Mouse (Mus musculus): ENCODE results near the gene Atp23. TPM values are rescaled to one million over a fixed set of nuclear protein-coding genes. Genes with fewer than 3 reads are reported as not detected.
A peak's percentile ranks its signal among the peaks of the same experiment; 100 is the strongest.

Atp23 gene
- total and polyA plus RNA-seq, 2 experiments: 5.9 to 6.4 TPM

DNA sequence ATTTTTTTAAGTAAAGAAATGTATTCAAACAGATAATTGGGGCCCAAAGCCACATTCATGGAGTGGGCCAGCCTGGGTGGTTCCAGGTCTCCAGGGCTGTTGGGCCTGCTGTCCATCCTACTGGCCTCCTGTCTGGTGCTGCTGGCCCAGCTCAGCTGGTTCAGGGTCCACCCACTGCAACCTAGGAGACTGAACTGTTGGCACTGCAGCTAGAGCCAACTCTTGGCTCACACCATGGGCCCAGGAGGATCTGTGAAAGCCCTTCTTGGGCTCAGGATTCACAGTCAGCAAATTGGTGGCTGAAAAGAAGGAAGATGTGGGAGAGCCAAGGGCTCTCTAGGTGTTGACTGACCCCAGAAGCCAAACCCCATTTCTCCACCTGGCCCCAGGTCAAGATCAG, 24.2 kb upstream of the Atp23 start:
- Histone ChIP-seq H3K27me3 (ENCODE audit: control insufficient read depth, insufficient read depth, low read length) (no peaks in the 10 kb centered on the region), H3K79me2 (ENCODE audit: control insufficient read depth, insufficient read depth, low read length) (no peaks in the 10 kb centered on the region)
- TF ChIP-seq CTCF (IDR thresholded peaks at IDR 0.05; ENCODE audit: low read depth, low read length) (no peak), POLR2A (IDR thresholded peaks at IDR 0.05; ENCODE audit: extremely low read depth, insufficient read depth, low read length) (no peak)

DNA sequence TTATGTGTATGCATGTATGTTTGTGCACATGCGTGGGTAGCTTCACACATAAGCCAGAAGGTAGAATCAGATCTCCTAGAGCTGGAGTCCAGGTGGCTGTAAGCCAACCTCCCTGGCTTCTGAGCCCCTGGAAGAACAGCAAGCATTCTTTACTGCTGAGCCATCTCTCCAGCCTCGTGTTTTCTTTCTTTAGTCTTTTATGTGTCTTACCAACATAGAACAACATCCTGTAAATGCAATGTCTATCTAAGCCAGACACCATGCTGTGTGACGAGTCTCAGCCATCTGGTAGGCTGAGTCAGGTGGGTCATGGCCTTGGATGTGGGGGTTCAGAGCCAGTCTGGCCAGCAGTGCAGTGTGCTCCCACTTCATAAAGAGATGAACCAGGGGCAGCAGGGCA, 22.9 kb upstream of the Atp23 start:
- WGBS: 70% methylated on average over 3 of the region's 3 CpGs

More for the DNA sequence above, 24.2 kb upstream of the Atp23 start:
- H3K36me3 ChIP-seq (ENCODE audit: control insufficient read depth, insufficient read depth, low read length): no peaks in the 10 kb centered on the region
- no peak for DNase-seq (ENCODE audit: extremely low read depth, low read depth, low spot score)
- no peak overlapping the region for H3K9ac ChIP-seq (ENCODE audit: low read depth, low read length)
- H3K27ac ChIP-seq (replicated peaks; ENCODE audit: insufficient read depth, low read depth, low read length): no peak overlapping the region
- H3K4me3 ChIP-seq (ENCODE audit: insufficient read depth, low read depth, low read length): no peak overlapping the region
- H3K4me1 ChIP-seq (ENCODE audit: control insufficient read depth, insufficient read depth, low read length): peaks cover 8% of the 10 kb centered on the region; the same call in 1 of the 2 replicates

DNA sequence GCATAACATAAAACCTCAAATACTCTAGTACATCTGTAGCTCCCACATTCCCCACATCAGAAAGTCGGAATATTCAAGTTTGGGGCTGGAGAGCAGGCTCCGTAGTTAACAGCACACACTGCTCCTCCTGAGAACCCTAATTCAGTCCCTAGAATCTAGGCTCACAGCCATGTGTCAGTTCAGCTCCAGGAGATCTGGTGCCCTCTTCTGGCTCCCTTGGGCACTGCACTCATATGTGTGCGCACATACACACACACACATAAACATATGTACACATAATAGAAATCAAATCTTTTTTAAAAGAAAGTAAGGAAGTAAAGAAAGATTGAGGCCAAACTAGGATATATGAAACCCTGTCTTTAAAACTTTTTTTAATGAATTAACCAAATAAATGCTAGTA, 19.1 kb upstream of the Atp23 start:
- H3K79me2 ChIP-seq (ENCODE audit: control insufficient read depth, insufficient read depth, low read length): no peaks in the 10 kb centered on the region
- TF ChIP-seq CTCF (IDR thresholded peaks at IDR 0.05; ENCODE audit: low read depth, low read length) (peak; percentile 23; the same call in 1 of the 2 replicates), POLR2A (IDR thresholded peaks at IDR 0.05; ENCODE audit: extremely low read depth, insufficient read depth, low read length) (no peak)
- H3K27me3 ChIP-seq (ENCODE audit: control insufficient read depth, insufficient read depth, low read length): no peaks in the 10 kb centered on the region
- no peak overlapping the region for H3K9ac ChIP-seq (ENCODE audit: low read depth, low read length)
- 99% methylated on average over 3 of the region's 3 CpGs for WGBS
- no peaks in the 10 kb centered on the region for H3K4me1 ChIP-seq (ENCODE audit: control insufficient read depth, insufficient read depth, low read length)
- no peak for DNase-seq (ENCODE audit: extremely low read depth, low read depth, low spot score)
- no peak overlapping the region for H3K27ac ChIP-seq (replicated peaks; ENCODE audit: insufficient read depth, low read depth, low read length)
- H3K4me3 ChIP-seq (ENCODE audit: insufficient read depth, low read depth, low read length): no peak overlapping the region
- H3K36me3 ChIP-seq (ENCODE audit: control insufficient read depth, insufficient read depth, low read length): no peaks in the 10 kb centered on the region

More for the DNA sequence above, 22.9 kb upstream of the Atp23 start:
- TF ChIP-seq CTCF (IDR thresholded peaks at IDR 0.05; ENCODE audit: low read depth, low read length) (no peak), POLR2A (IDR thresholded peaks at IDR 0.05; ENCODE audit: extremely low read depth, insufficient read depth, low read length) (no peak)
- no peak overlapping the region for H3K4me3 ChIP-seq (ENCODE audit: insufficient read depth, low read depth, low read length)
- no peaks in the 10 kb centered on the region for H3K79me2 ChIP-seq (ENCODE audit: control insufficient read depth, insufficient read depth, low read length)
- peaks cover 8% of the 10 kb centered on the region; the same call in 1 of the 2 replicates for H3K4me1 ChIP-seq (ENCODE audit: control insufficient read depth, insufficient read depth, low read length)
- DNase-seq (ENCODE audit: extremely low read depth, low read depth, low spot score): no peak
- no peak overlapping the region for H3K27ac ChIP-seq (replicated peaks; ENCODE audit: insufficient read depth, low read depth, low read length)
- H3K36me3 ChIP-seq (ENCODE audit: control insufficient read depth, insufficient read depth, low read length): no peaks in the 10 kb centered on the region
- H3K27me3 ChIP-seq (ENCODE audit: control insufficient read depth, insufficient read depth, low read length): no peaks in the 10 kb centered on the region
- H3K9ac ChIP-seq (ENCODE audit: low read depth, low read length): no peak overlapping the region

DNA sequence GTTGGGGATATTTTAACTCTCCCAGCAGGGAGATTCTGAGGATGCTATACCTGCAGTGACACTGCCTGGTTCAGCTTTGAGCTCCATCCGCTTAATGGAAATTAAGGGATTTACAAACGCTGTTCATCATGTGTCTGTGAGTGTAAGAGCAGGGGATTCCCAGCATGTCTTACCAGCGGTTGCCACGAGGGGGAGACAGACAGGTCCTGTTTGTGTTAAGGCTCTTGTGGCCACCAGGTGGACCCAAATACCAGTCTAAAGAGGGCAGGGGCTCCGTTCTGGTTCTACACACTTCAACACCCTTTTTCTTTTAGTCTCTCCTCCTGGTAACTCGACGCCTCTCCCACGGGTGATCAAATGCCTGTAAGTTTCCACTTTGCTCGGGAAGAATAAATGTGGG, 17.9 kb upstream of the Atp23 start:
- TF ChIP-seq POLR2A (IDR thresholded peaks at IDR 0.05; ENCODE audit: extremely low read depth, insufficient read depth, low read length): no peak
- peak; percentile 100 for TF ChIP-seq CTCF (IDR thresholded peaks at IDR 0.05; ENCODE audit: low read depth, low read length)
- DNase-seq (ENCODE audit: extremely low read depth, low read depth, low spot score): peak; percentile 76
- Histone ChIP-seq H3K36me3 (ENCODE audit: control insufficient read depth, insufficient read depth, low read length) (no peaks in the 10 kb centered on the region), H3K79me2 (ENCODE audit: control insufficient read depth, insufficient read depth, low read length) (no peaks in the 10 kb centered on the region), H3K4me1 (ENCODE audit: control insufficient read depth, insufficient read depth, low read length) (no peaks in the 10 kb centered on the region), H3K9ac (ENCODE audit: low read depth, low read length) (no peak overlapping the region), H3K4me3 (ENCODE audit: insufficient read depth, low read depth, low read length) (no peak overlapping the region), H3K27me3 (ENCODE audit: control insufficient read depth, insufficient read depth, low read length) (no peaks in the 10 kb centered on the region), H3K27ac (replicated peaks; ENCODE audit: insufficient read depth, low read depth, low read length) (no peak overlapping the region)
- under 1% methylated on average over 9 of the region's 9 CpGs for WGBS

- Histone ChIP-seq H3K27ac (replicated peaks; ENCODE audit: insufficient read depth, low read depth, low read length) (no peak overlapping the region), H3K4me1 (ENCODE audit: control insufficient read depth, insufficient read depth, low read length) (no peaks in the 10 kb centered on the region), H3K9ac (ENCODE audit: low read depth, low read length) (no peak overlapping the region), H3K27me3 (ENCODE audit: control insufficient read depth, insufficient read depth, low read length) (no peaks in the 10 kb centered on the region), H3K4me3 (ENCODE audit: insufficient read depth, low read depth, low read length) (no peak overlapping the region), H3K79me2 (ENCODE audit: control insufficient read depth, insufficient read depth, low read length) (no peaks in the 10 kb centered on the region), H3K36me3 (ENCODE audit: control insufficient read depth, insufficient read depth, low read length) (no peaks in the 10 kb centered on the region)
- TF ChIP-seq POLR2A (IDR thresholded peaks at IDR 0.05; ENCODE audit: extremely low read depth, insufficient read depth, low read length): no peak
- no peak for TF ChIP-seq CTCF (IDR thresholded peaks at IDR 0.05; ENCODE audit: low read depth, low read length)
- 97% methylated on average over 5 of the region's 5 CpGs for WGBS
- no peak for DNase-seq (ENCODE audit: extremely low read depth, low read depth, low spot score)
These were observed 13.1 kb upstream of the Atp23 start for GRCm38 (mm10) chr10:126914288-126914687.

DNA sequence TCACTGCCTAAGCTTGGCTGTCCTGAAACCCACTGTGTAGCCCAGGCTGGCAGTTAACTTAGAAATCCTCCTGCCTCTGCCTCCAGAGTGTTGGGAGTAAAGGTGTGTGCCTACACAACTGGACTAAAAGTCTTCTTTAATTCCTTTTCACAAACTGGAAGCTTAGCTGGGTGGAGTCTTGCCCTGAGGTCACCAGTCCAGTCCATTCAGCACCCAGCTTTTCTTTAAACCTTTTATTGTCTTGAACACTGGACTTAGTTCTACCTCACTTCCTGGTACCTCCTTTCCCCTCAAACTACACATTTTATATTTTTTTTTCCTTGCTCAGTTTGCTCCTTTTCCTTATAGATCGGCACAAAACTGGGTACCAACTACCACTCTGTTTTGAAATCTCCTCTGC, 10.3 kb upstream of the Atp23 start:
- no peaks in the 10 kb centered on the region for H3K27me3 ChIP-seq (ENCODE audit: control insufficient read depth, insufficient read depth, low read length)
- 91% methylated on average over 1 of the region's 1 CpGs for WGBS
- TF ChIP-seq CTCF (IDR thresholded peaks at IDR 0.05; ENCODE audit: low read depth, low read length) (no peak), POLR2A (IDR thresholded peaks at IDR 0.05; ENCODE audit: extremely low read depth, insufficient read depth, low read length) (no peak)
- H3K27ac ChIP-seq (replicated peaks; ENCODE audit: insufficient read depth, low read depth, low read length): no peak overlapping the region
- no peak overlapping the region for H3K9ac ChIP-seq (ENCODE audit: low read depth, low read length)
- no peaks in the 10 kb centered on the region for H3K4me1 ChIP-seq (ENCODE audit: control insufficient read depth, insufficient read depth, low read length)
- H3K4me3 ChIP-seq (ENCODE audit: insufficient read depth, low read depth, low read length): no peak overlapping the region
- no peaks in the 10 kb centered on the region for H3K79me2 ChIP-seq (ENCODE audit: control insufficient read depth, insufficient read depth, low read length)
- H3K36me3 ChIP-seq (ENCODE audit: control insufficient read depth, insufficient read depth, low read length): no peaks in the 10 kb centered on the region
- no peak for DNase-seq (ENCODE audit: extremely low read depth, low read depth, low spot score)

Measured in liver, adult 2 months (tissue).